Mouse (Mus musculus): ENCODE measurements around the gene Iffo1. TPM values are rescaled to one million over a fixed set of nuclear protein-coding genes. Genes with fewer than 3 reads are reported as not detected.

Iffo1 gene
- polyA plus RNA-seq, 1 experiment, result 28.6 TPM

DNA sequence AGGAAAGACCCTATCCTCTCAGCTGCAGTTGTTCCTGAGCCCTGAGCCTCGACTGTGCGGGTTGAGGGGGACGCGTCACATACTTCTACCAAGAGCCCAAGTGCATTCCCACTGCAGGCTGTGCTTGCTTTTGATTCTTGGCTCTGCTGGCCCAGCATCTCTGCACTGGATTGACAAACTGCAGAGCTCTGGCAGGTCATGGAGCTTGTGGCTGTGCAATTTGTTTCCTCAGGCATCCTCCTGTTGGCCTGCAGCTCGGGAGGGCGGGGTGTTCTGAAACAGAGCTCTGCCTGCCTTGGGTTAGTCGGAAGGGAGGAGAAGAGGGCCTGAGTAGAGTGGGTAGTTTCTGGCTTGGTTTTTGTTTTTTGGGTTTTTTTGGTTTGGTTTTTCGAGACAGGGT, 2.6 kb upstream of the Iffo1 start:
- DNase-seq (ENCODE audit: low spot score), result no peak

- DNase-seq (ENCODE audit: low spot score), result no peak
Measured at GRCm38 (mm10) chr6:125143128-125143527, 1.9 kb upstream of the Iffo1 start.

- DNase-seq (ENCODE audit: low spot score), result no peak
Measured at GRCm38 (mm10) chr6:125143904-125144303, 1.1 kb upstream of the Iffo1 start.

DNA sequence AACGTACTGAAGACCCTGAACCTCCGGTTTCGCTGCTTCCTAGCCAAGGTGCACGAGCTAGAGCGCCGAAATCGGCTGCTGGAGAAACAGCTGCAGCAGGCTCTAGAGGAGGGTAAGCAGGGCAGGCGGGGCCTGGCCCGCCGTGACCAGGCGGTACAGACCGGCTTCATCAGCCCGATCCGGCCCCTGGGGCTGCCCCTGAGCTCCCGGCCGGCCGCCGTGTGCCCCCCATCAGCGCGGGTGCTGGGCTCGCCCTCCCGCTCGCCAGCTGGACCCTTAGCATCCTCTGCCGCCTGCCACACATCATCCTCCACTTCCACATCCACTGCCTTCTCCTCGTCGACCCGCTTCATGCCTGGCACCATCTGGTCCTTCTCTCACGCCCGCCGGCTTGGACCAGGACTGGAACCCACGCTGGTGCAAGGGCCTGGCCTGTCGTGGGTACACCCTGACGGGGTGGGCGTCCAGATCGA, 474 bp downstream of the Iffo1 start:
- DNase-seq (ENCODE audit: low spot score), result no peak

- DNase-seq (ENCODE audit: low spot score), result no peak
Measured at GRCm38 (mm10) chr6:125146148-125146547, 1.1 kb downstream of the Iffo1 start.

DNA sequence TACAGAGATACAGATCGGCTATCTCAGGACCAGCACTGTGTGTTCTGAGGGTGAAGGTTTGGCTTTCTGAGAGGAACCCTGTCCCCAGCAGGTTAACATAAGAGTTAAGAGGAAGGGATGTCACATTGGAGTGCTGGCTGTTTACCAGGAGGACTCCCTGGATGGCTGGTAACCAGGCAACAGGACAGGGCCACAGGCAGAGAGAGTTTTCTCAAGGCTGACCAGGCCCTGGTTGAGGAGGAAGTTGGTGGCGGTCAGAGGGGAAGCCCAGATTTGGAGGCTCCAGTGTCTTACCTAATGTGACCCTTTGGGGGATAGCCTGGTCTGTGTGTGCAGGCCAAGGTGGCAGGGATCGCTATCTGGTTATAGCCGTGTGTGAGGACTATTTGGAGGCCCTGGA, 1.8 kb downstream of the Iffo1 start:
- DNase-seq (ENCODE audit: low spot score), result no peak

- no peak for DNase-seq (ENCODE audit: low spot score)
Measured at GRCm38 (mm10) chr6:125147329-125147728, 2.3 kb downstream of the Iffo1 start.

GRCm38 (mm10) chr6:125148251-125148925, 3.3 kb downstream of the Iffo1 start:
- no peak for DNase-seq (ENCODE audit: low spot score)

- no peak for DNase-seq (ENCODE audit: low spot score)
Measured at GRCm38 (mm10) chr6:125148926-125149568, 4.0 kb downstream of the Iffo1 start.

DNA sequence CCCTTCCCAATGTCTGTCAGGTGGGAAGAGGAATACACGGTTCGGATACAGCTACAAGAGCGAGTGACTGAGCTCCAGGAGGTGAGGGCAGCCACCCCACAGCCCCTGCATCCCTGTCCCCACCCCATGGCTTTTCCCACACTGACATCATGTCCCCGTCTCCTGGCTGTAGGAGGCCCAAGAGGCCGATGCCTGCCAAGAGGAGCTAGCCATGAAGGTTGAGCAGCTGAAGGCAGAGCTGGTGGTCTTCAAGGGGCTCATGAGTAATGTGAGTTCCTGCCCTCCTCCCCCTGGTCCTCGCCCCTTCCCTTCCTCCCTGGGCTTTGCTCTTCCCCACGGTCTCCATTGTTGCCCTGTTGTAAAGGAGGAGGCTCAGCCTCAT, 4.5 kb downstream of the Iffo1 start:
- no peak for DNase-seq (ENCODE audit: low spot score)

DNA sequence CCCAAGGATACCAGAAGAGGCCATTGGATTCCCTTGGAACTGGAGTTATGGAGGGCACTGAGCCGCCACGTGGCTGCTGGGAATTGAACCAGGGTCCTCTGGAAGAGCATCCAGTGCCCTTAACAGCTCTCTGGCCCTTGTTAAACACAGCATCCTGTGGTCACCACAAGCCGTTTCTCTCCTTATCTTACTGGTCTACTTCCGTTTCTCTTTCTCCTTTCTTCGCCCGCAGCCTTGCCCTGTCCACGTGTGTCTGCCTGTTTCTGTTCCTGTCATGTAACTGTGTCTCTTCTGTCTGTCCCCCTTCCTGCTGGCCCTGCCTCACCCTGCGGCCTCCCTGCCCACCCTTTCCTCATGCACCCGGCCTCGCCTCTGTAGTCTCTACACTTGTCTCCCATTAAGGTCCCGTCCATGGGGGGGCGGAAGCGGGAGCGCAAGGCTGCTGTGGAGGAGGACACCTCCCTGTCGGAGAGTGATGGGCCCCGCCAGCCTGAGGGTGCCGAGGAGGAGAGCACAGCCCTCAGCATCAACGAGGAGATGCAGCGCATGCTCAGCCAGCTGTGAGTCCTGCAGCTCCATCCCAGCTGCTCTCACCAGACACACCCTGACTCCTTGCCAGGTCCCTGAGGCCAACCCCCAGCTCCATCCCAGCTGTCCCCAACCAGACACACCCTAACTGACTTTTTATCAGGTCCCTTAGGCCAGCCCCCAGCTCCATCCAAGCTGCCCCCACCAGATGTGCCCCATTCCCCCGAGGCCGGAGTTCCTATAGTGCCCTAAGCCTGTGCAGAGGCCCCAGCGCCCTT, 7.4 kb downstream of the Iffo1 start:
- DNase-seq (ENCODE audit: low spot score), result no peak

DNA sequence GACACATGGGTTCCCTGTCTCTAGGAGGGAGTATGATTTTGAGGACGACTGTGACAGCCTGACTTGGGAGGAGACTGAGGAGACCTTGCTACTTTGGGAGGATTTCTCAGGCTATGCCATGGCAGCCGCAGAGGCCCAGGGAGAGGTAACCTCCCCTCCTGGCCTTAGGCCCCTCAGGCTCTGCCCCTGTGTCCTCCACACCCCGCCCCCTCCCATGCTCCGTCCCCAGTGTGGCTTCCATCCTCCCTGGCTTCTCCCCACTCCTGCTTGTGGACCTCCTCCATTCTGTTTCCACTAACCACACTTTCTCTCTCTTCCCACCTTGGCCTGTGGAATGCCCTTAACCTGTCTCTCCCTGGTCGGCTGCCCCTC, 8.0 kb downstream of the Iffo1 start:
- DNase-seq (ENCODE audit: low spot score), result no peak

- no peak for DNase-seq (ENCODE audit: low spot score)
Measured at GRCm38 (mm10) chr6:125153682-125154081, 8.6 kb downstream of the Iffo1 start.

DNA sequence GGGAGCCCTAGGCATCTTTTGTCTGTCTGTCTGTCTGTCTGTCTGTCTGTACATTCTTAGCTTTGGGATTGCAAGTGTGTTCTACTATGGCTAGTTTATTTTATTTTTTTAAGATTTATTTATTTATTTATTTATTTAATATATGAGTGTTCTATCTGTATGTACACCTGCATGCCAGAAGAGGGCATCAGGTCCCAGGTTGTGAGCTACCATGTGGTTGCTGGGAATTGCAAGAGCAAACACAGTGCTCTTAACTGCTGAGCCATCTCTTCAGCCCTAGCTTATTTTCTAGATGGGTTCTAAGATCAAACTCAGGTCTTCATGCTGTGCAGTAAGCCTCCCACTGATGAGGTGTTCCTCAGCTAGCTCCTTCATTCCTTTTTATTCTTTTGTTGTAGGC, 9.5 kb downstream of the Iffo1 start:
- no peak for DNase-seq (ENCODE audit: low spot score)

DNA sequence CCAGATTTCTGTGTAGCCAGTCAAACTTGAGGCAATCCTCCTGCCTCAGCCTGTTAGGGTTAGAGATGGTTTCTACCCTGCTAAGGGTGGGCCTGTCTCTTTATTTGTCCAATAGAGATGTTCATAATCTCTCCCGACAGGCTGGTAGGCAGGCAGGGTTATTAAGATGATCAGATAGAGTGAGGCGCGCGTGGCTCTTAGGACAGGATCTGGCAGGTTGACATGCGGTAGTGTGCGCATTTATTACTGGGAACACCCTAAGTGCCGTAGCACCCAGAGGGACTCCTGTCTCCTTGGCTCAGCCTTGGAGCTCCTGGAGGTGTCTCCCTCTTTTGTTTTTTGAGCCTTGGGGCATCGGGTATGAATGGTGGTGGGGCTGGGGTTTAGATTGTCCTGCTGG, 10.2 kb downstream of the Iffo1 start:
- no peak for DNase-seq (ENCODE audit: low spot score)

- DNase-seq (ENCODE audit: low spot score), result no peak
Measured at GRCm38 (mm10) chr6:125156491-125156890, 11.4 kb downstream of the Iffo1 start.

DNA sequence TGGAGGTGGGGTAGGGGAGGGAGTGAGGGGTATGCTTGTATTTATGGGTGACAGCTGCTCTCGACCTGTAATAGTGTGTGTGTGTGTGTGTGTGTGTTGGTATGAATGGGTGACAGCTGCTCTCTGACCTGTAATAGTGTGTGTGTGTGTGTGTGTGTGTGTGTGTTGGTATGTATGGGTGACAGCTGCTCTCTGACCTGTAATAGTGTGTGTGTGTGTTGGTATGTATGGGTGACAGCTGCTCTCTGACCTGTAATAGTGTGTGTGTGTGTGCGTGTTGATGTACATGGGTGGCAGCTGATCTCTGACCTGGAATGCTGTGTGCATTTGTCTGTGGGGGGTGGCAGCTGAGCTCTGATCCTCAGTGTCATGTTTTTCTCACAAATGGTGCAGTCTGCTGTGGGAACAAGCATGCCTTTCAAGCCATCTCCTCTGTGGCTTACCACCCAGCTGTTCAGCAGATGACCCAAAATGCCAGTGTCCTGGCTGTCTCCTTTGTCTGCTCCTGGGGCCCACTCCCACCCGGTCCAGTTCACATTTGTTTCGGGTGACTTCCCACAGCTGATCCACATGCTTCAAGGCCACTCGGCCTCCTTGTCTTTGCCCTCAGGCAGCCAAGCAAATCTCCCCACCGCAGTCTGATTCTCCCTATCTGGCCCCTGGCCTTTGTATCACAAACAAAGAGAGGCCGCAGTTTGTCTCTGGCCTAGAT, 12.0 kb downstream of the Iffo1 start:
- no peak for DNase-seq (ENCODE audit: low spot score)

GRCm38 (mm10) chr6:125158944-125159492, 14.0 kb downstream of the Iffo1 start:
- no peak for DNase-seq (ENCODE audit: low spot score)

DNA sequence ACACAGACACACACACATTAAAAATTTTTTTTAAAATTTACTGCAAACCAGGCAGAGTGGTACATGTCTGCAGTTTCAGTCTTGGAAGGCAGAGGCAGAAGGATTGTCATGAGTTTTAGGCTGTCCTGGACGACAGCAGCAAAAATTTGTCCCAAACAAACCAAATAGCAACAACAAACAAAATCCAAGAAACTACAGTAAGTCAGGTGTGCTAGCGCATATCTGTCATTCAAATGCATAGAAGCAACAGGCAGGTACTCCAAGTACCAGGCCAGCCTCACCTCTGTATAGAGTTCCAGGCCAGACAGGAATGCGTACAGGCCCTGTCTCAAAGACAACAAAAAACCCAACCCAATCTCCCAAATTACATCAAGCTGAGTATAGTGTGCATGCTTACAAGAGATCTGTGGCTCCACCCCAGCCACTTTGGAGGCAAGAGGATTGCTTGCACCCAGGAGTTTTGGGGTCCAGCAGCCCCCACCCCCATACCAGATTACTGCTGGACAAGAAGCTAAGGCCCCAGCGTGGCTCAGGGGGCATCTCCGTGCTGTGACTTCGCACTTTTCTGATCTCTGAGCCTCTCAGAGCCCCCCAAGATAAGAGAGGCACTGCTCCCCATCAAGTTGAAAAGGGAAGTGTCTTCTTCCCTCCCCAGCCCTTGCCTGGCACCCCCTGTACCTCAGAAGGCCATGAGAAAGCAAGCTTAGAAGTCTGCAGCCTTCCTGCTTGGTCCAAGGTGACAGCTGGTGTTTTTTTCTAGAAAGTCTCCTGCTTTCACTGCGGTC, 14.9 kb downstream of the Iffo1 start:
- no peak for DNase-seq (ENCODE audit: low spot score)

DNA sequence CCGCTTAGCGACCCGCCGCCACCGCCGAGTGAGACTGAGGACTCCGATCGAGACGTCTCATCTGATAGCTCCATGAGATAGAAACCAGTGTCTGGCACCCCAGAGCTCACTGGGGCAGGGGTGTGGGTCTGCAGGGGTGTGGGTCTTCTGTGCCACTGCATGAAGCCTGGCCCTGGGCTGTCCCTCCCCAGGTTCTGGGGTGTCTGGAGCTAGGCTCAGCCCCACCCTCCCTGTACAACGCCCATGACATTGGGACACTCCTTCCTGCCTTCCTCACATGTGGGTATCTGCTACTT, 15.5 kb downstream of the Iffo1 start:
- DNase-seq (ENCODE audit: low spot score), result no peak

All from urinary bladder, adult 2 months (tissue).